Mouse (Mus musculus) forelimb bud, embryonic 11.5 days (tissue): Measurements from ENCODE around the gene Kctd5.
"Not testable (repeated sequence)": the region's sequence is repeated elsewhere in the genome, so short reads cannot be mapped to it uniquely, and the experiment has no call there.

Source experiments
- DNase-seq: peaks from one replicate; pipeline ENCODE4 v3.0.0-alpha.2; 2012; ENCODE audit warnings: low read depth, low spot score

Kctd5 gene

DNA sequence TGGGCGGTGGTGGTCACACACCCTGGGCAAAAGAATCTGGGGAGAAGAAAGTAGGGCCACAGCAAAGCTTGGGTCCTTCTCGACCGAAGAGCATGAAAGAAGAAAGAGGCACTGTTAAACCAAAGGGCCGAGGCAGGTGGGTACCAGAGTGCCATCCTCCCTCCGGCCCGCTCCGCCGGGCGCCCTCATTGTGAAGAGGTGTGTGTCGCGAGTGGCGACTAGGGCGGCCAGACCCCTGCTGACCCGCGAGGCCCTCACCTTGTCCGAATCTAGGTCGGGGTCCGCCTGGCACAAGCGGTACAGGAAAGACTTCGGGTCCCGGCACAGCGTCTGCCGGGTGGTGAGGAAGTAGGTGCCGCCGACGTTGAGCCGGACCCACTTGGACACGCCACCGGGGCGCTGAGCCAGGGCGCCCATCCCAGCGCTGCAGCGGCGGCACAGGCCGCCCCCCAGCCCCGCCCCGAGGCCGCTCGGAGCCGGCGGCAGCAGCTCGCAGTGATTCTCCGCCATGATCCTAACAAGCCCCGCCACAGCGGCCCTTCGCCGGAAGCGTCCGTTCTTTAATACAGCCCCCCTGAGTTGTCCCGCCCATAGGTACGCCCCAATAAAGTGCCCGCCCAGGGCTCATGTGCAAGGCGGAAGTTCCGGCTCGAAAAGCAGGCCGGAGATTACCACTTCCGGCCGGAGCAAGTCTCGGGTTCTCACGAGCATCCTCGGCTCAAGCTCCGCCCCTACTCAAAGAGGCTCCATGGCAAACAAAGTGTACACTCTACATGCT lies at the start of gene Kctd5:
Kctd5 (minus strand) TSS at position 567 of the 778 bp plus-strand sequence.
- peak; percentile 98 for DNase-seq

DNA sequence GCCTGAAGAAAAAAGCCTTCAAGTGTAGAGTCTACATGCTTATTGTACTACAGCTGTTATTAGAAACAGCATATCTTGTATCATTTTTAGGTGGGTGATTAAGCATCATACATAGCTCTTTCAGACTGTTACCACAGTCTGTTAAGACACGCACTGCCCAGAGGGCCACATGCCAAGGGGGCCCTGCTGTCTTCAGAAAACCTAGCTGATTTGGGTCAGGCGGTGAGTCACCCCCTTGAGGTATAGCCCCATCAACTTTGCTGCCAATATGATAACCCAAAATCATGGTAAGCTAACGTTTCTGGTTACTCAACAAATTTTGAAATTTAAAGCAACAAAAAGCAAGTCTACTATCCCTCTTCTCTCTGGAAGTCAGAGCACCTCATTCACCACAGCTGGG lies 46.2 kb upstream of the Kctd5 start:
- DNase-seq: no peak

DNA sequence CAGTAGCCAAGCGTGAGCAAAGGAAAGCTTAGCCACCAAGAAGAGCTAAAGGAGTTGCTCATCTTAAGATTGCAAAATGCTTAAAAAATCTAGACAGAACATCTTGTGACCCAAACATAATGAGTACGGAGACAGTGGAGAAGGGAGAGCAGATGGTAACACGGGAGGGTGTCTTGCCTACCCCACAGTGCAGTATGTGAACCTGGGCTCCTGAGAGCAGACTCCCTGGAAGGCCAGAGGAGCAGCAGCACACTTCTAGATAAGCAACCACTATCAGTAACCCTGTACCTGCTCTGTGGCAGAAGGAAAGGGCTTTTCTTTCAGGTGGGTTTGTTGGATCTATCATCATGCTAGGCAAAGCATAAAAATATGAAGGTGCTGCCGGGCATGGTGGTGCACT lies 39.7 kb upstream of the Kctd5 start:
- DNase-seq: no peak

DNA sequence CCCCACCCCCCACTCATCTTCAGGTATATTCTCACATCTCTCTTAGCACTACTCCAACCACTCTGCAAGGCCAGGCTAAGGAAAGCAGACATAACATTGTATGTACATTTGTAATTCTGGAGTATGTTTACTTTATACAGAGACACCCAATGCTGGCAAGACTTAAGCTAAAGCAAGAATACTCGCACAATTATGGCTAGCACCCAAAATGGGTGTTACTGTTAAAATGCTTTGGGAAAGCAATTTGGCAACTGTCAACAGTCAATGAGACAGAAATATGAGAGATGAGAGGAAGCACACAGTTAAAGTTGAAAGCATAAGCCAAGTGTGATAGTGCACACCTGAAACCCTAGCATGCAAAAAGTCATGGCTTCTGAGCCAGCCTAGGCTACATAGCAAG lies 38.0 kb upstream of the Kctd5 start:
- DNase-seq: no peak

DNA sequence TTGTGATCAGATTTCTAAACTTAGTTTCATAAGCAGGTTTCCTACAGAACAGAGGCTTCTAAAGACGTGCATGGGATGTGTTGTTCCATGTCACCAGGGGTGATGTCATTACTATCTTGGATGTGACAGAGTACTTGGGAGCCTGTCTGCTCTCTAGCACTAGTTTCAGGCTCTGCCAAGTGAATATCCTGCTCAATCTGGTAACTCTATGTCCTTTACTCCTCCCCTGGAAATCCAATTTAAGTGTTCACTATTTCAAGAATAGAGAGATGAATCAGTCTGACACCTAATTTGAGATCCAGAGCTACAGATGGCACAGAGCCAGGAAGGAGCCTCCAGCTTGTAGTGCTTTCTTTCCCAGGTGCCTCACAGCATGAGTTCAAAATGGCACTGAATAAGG lies 35.6 kb upstream of the Kctd5 start:
- no peak for DNase-seq

- no peak for DNase-seq
Observed at GRCm38 (mm10) chr17:24105111-24105510, 31.8 kb upstream of the Kctd5 start.

- no peak for DNase-seq
Observed at GRCm38 (mm10) chr17:24098354-24098753, 25.1 kb upstream of the Kctd5 start.

- no peak for DNase-seq
Observed at GRCm38 (mm10) chr17:24090575-24090974, 17.3 kb upstream of the Kctd5 start.

DNA sequence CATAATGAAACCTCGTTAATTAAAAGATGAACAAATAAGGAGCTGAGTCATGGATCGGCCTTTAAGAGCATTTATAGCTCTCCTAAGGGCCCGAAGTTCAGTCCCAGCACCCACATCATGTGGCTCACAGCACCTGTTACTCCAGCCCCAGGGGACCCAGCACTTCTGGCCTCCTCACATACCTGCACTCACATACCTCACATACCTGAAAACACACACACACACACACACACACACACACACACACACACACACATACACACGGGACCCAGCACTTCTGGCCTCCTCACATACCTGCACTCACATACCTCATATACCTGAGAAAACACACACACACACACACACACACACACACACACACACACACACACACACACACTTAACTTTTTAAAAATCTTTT lies 13.1 kb upstream of the Kctd5 start:
- not testable (repeated sequence) for DNase-seq

DNA sequence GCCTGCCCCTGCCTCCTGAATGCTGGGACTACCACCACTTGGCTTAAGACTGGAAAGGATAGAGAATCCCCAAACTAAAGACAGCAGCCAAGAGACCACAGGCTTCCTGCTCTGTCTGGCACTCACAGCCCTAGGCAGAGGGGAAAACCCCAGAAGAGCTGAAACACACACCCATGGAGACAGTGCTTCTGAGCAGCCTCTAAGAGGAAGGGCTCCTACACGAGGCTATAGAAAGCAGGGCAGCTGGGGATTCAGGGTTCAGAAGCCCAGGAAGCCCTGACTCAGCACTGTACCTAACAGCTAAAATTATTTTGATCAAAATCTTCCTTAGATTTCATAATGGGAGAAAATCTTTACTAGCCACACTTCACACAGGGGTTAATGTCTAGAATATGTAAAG lies 11.3 kb upstream of the Kctd5 start:
- DNase-seq: no peak

DNA sequence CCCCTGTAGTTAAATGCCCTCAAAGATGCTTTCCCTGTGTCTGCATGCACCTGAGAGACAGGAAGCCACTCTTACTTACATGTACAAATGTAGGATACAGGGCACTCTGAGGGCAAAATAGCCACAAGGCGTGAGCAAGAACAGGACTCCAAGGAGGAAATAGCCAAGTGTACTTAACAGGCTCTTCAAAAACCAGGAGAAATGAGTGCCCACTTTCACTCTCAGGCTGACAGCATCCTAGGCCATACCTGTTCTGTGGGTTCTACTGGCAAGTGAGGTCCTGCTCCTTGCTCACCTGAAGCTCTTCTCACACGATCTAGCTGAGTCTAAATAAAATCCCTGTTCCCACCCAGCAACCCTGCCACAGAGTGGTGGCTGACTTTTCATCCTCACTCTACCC lies 3.8 kb upstream of the Kctd5 start:
- no peak for DNase-seq

GRCm38 (mm10) chr17:24069531-24069930 lies 3.8 kb downstream of the Kctd5 start:
- DNase-seq: no peak

DNA sequence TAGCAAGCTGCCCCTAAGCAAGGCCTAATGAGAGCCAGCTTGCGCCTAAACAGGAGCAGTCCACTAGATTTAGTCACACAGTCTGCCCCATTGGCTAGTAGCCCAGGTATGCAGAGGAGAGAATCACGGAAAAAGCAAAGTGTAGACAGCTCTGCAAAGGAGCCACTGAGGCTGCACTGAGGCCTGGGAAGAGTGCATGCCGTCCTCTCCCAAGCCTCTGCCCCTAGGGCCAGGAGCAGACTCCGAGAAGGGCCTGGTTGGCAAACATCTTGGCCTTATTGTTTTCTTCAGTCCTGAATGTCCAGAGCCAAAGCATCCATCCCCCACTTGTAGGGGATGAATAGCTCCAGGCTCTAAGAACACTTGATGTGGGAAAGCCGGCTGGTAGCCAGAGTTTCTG lies 5.0 kb downstream of the Kctd5 start:
- no peak for DNase-seq

DNA sequence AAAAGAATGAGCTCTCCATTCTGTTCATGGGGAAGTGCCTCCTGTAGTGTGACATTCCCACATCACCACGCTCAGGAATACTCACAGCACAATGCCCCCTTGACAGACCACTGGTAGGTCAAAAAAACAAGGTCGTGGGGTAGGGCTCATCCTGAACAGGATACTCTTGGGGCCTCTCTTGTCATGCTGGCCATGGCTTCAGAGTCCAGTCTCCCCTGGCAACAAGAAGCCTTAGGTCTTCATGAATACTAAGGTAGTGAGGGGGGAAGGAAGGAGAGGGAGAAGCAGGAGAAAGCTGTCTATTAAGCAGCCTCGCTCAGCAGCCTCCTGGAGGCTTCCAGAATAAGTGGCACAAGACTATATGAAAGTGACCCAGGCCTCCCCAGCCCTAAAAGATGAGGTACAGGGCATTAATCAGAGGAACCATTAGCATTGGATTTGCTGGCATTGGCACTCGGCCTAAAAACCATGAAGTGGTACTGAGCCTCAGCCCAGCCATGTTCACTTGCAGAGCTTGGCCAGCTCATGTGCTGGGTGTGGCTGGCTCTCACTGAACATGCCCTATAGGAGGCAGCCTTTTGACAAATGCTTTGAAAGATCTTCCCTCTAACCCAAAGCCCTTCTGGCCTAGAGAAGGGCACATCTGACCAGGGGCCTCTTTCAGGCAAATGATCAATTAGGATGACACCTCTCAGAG lies 10.7 kb downstream of the Kctd5 start:
- DNase-seq: no peak

DNA sequence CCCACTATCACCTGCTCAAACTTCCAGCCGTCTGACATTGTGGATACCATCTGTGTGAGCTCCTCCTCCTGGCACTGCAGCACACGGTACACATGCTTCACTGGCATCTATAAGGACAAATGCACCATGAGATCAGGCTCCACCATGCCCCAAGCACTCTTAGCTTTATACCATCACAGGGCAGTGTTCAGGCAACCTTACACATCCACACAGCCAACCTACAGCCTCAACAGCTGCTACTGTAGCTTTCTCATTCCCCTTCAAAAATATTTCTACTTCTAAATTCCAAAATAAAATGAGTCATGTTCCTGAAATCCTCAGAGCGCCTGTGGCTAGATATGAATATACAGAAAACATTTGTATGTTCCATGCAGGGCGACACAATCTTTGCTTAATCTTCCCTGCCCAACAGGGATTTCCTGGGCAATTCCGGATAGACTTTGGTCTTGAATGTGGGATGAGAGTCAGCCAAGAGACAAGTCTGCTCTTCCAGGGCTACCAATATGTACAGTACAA lies 15.5 kb downstream of the Kctd5 start:
- DNase-seq: no peak

DNA sequence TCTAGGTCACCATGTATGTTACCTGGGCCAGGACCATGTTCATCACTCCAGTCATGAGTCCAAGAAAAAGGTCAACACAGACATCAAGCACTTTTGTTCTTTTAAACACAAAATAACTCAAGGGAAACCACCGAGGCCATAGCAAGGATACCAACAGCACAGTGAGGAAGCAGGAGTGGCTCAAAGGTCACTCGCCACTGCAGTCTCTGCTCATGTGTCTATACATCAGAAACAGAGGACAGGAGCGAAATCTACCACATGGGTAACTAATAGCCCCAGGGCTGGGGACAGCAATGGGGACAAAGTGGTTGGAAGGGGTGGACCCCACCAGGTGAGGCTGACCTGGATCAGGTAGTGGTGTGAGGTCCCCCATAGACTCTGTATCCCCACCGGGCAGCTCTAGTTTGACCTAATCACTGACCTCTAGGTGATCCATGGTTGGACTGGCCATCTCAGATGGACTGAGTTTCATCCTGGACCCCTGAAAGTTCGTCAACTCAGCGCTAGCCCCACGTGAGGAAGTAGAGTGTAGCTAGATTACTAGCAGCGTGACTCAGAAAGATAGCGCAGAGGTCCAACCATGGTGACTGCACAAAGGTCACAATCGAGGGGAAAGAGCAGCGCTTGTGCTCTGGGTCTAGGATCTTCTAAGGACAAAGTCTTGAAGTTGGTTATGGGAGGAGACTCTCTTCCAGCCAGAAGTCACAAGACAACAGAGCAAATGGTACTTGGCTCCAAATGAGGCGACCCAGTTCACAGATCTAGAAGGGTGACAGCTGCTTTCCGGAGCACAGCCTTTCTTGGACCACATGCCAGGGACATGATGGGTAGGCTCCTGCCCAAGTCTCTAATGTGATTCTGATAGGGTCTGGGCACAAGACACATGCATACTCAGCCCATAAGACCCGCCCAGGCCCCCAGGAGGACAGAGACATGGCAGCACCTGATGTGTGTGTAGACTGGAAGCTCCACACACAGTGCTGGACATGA lies 16.4 kb downstream of the Kctd5 start:
- no peak for DNase-seq

DNA sequence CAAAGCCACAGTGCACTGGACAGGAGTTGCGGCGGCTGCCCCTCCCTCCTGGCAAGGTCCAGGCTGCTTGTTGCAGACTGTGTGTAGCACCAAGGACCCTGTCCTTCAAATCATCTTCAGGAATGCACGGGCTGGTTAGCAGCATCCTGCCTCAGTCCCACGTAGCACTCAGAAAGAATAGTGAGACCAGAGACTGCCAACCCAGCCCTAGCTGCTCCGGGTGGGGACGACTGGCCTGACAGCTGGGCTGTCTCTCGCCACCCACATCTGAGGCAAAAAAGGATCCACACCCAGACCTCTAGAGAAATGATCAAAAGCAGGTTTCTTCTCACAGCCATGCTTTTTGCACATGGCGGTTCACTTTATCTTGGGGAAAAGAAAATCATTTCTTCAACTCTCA lies 24.3 kb downstream of the Kctd5 start:
- DNase-seq: no peak

GRCm38 (mm10) chr17:24048053-24048452 lies 25.2 kb downstream of the Kctd5 start:
- DNase-seq: no peak

DNA sequence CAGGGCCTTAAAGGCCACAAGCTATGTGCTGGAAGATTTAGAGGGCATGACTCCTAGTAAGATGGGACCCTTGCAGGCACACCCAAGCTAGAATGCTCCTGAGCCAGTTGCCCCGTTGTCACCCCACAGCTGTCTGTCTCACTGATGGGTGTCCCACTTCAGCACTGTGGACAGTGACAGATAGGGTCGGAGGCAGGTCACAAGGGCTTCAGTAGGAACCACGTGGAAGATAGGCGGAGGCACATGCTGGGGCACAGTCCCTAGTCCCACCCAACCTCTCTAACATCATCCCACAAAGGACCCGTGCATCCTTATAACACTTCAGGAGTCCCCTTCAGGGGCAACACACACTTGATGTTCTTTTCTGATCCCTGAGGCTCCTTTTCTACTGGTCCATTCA lies 27.3 kb downstream of the Kctd5 start:
- DNase-seq: no peak

GRCm38 (mm10) chr17:24045608-24046007 lies 27.7 kb downstream of the Kctd5 start:
- no peak for DNase-seq

GRCm38 (mm10) chr17:24044482-24044881 lies 28.8 kb downstream of the Kctd5 start:
- DNase-seq: no peak

- DNase-seq: no peak
Observed at GRCm38 (mm10) chr17:24037844-24038243, 35.4 kb downstream of the Kctd5 start, which contains the start of gene Prss27. Prss27 (plus strand) TSS chr17:24038144.
